Mouse (Mus musculus): ENCODE measurements around the gene Synj2. TPM values are rescaled to one million over a fixed set of nuclear protein-coding genes. Genes with fewer than 3 reads are reported as not detected.
"Not testable (repeated sequence)": the region's sequence is repeated elsewhere in the genome, so short reads cannot be mapped to it uniquely, and the experiment has no call there.

The Synj2 gene
- total RNA-seq, 2 experiments from 2014 or later: 28.2 to 34.1 TPM

GRCm38 (mm10) chr17:6019776-6020175 is 78.7 kb downstream of the Synj2 start:
- peak; percentile 71 to 75 for DNase-seq
- intact Hi-C loops (cut with DNase I): loop anchor here (1.0 to 2.0 kb wide), 2 partner anchors 78 to 225 kb away; partner anchors contain the start of gene Synj2

GRCm38 (mm10) chr17:6020636-6021035 is 79.6 kb downstream of the Synj2 start:
- intact Hi-C loops (cut with DNase I): loop anchor here (2.0 kb wide), 1 partner anchor 226 kb away; no protein-coding TSS in a partner anchor
- DNase-seq: peak in 1 of 2 experiments; percentile 38

- intact Hi-C loops (cut with DNase I): loop anchor here (2.0 kb wide), 1 partner anchor 227 kb away; no protein-coding TSS in a partner anchor
Observed at GRCm38 (mm10) chr17:6021374-6021789, 80.3 kb downstream of the Synj2 start.

GRCm38 (mm10) chr17:6025831-6026230 is 84.8 kb downstream of the Synj2 start:
- intact Hi-C loops (cut with DNase I): no loop called here
- no peak for DNase-seq

More at GRCm38 (mm10) chr17:6021374-6021789, 80.3 kb downstream of the Synj2 start:
- DNase-seq: not testable (repeated sequence)

GRCm38 (mm10) chr17:6035661-6036060 is 94.6 kb downstream of the Synj2 start:
- DNase-seq: no peak
- intact Hi-C loops (cut with DNase I): no loop called here

GRCm38 (mm10) chr17:6036458-6036857 is 95.4 kb downstream of the Synj2 start:
- DNase-seq: no peak
- intact Hi-C loops (cut with DNase I): no loop called here

GRCm38 (mm10) chr17:6036872-6037271 is 95.8 kb downstream of the Synj2 start:
- intact Hi-C loops (cut with DNase I): no loop called here

GRCm38 (mm10) chr17:6037507-6037906 is 96.4 kb downstream of the Synj2 start:
- DNase-seq: peak; percentile 45 to 58
- intact Hi-C loops (cut with DNase I): no loop called here

More at GRCm38 (mm10) chr17:6036872-6037271, 95.8 kb downstream of the Synj2 start:
- no peak for DNase-seq

- intact Hi-C loops (cut with DNase I): no loop called here
Observed at GRCm38 (mm10) chr17:6052801-6053200, 111.7 kb downstream of the Synj2 start.

GRCm38 (mm10) chr17:6054934-6055355 is 113.9 kb downstream of the Synj2 start:
- intact Hi-C loops (cut with DNase I): no loop called here
- peak; percentile 58 to 77 for DNase-seq

More at GRCm38 (mm10) chr17:6052801-6053200, 111.7 kb downstream of the Synj2 start:
- no peak for DNase-seq

- peak; percentile 38 to 45 for DNase-seq
- intact Hi-C loops (cut with DNase I): no loop called here
Observed at GRCm38 (mm10) chr17:6062793-6063192, 121.7 kb downstream of the Synj2 start.

GRCm38 (mm10) chr17:6063532-6063931 is 122.5 kb downstream of the Synj2 start:
- intact Hi-C loops (cut with DNase I): no loop called here
- DNase-seq: no peak

- intact Hi-C loops (cut with DNase I): no loop called here
- no peak for DNase-seq
Observed at GRCm38 (mm10) chr17:6066021-6066420, 124.9 kb downstream of the Synj2 start.

- no peak for DNase-seq
- intact Hi-C loops (cut with DNase I): no loop called here
Observed at GRCm38 (mm10) chr17:6067613-6068012, 126.5 kb downstream of the Synj2 start.

GRCm38 (mm10) chr17:6069866-6070265 is 128.8 kb downstream of the Synj2 start:
- no peak for DNase-seq
- intact Hi-C loops (cut with DNase I): no loop called here

- no peak for DNase-seq
- intact Hi-C loops (cut with DNase I): no loop called here
Observed at GRCm38 (mm10) chr17:6073405-6073804, 132.3 kb downstream of the Synj2 start.

- intact Hi-C loops (cut with DNase I): no loop called here
Observed at GRCm38 (mm10) chr17:6079287-6080122, 138.4 kb downstream of the Synj2 start, which contains the start of the genes Serac1 and Gtf2h5. Gene Serac1 (minus strand): TSS chr17:6079741. Gene Gtf2h5 (plus strand): TSS chr17:6079786.

GRCm38 (mm10) chr17:6083323-6083890 is 142.3 kb downstream of the Synj2 start:
- intact Hi-C loops (cut with DNase I): no loop called here
- DNase-seq: no peak

More at GRCm38 (mm10) chr17:6079287-6080122, 138.4 kb downstream of the Synj2 start, which contains the start of the genes Serac1 and Gtf2h5:
- DNase-seq: peak; percentile 98 to 99

GRCm38 (mm10) chr17:6091604-6092003 is 150.5 kb downstream of the Synj2 start:
- intact Hi-C loops (cut with DNase I): no loop called here
- no peak for DNase-seq
